Mouse (Mus musculus) heart, postnatal 36 days (tissue): Measurements from ENCODE around the gene Ect2l. TPM values are rescaled to one million over a fixed set of nuclear protein-coding genes. Genes with fewer than 3 reads are reported as not detected.

Source experiments
- DNase-seq, 2 experiments: peaks; one replicate each; pipeline ENCODE4 v3.0.0; 2021 to 2022
- intact Hi-C: fragments of 180-260 bp; cut with DNase I; formaldehyde crosslinking; loops from one replicate; pipeline ENCODE4 v1.15.1; 2025
- total RNA-seq, 2 experiments: library from RNA; stranded (reverse); gene quantifications; 2 replicates each; pipeline ENCODE4 v1.2.3; 2021

The Ect2l gene
- total RNA-seq, result not detected

DNA sequence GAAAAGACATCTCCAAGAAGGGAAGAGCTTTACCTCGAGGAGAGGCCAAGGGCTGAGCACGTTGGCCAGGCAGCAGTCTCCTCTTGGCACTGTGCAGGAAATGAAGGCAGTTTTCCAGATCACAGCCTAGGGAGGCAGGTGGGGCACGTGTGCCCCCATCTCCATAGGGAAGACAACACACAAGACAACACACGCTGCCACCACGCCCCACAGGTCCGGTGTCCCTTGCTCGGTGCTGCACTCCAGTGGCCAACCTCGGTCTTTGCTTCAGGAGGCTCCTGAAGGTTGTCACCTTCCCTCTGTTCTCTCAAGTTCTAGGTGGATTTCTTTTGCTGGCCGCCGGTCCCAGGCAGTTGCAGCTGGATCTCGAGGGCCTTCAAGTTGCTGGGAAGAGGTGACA, at the start of gene Ect2l:
Gene Ect2l, minus strand, starts transcription at position 165 of the 400 bp plus-strand sequence.
- intact Hi-C loops, result no loop called here
- DNase-seq, result peak; percentile 24 to 30

GRCm38 (mm10) chr10:18251345-18251744, 40.7 kb upstream of the Ect2l start:
- no peak for DNase-seq
- intact Hi-C loops, result no loop called here

GRCm38 (mm10) chr10:18243614-18244013, 32.9 kb upstream of the Ect2l start:
- intact Hi-C loops, result loop anchor here (1.0 kb wide), 1 partner anchor 283 kb away; no protein-coding TSS in a partner anchor
- no peak for DNase-seq

GRCm38 (mm10) chr10:18237191-18237590, 26.5 kb upstream of the Ect2l start:
- DNase-seq, result peak; percentile 42 to 46
- intact Hi-C loops, result loop anchor here (2.0 kb wide), 1 partner anchor 150 kb away; no protein-coding TSS in a partner anchor

- no peak for DNase-seq
- intact Hi-C loops, result loop anchor here (2.0 kb wide), 1 partner anchor 150 kb away; no protein-coding TSS in a partner anchor
Measured at GRCm38 (mm10) chr10:18236328-18236927, 25.7 kb upstream of the Ect2l start.

GRCm38 (mm10) chr10:18235402-18235747, 24.7 kb upstream of the Ect2l start:
- intact Hi-C loops, result loop anchor here (2.0 kb wide), 1 partner anchor 83 kb away; the partner anchor contains the start of gene Nhsl1
- no peak for DNase-seq

DNA sequence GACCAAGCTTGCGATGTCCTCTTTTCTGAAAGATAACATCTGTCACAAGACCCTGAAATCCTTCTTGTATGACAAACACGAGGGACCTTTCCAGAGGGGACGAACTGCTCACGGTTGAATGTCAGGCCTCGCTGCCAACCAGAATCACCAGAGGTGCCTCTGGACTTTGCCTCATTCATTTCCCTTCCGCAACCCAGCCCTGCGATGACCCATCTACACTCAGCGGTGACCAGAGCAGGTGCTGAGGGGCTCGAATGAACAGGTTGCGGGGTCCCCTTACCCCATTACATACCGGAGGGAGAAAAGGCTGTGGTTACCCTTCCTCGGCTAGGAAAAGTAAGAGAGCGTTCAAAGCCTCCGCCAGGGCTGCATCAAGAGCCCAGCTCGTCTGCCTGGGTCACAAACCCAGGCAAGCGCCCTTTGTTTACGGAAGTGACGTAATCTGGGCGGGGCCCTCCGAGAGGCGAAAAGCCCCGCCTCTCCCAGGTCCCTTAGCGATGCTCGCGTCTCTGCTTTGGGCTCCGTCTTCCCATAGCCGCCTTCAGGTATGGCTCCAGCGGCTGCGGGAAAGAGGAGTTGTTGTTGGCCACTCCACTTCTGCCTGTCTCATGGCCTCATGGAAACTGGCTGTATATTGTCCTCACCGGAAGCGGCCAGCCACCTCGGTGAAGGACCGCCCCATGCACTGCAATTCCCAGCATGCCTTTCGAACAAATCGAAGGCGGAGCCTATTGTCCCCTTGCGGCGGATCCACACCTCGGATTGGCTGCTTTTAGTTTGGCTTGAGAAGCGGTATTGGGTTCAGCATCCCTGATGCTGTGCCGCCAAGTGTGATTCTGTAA, 24.1 kb upstream of the Ect2l start, which contains the start of gene Ccdc28a:
Gene Ccdc28a, minus strand, starts transcription at position 439 of the 842 bp plus-strand sequence.
- DNase-seq, result peak; percentile 94 to 98
- intact Hi-C loops, result loop anchor here (2.0 kb wide), 1 partner anchor 84 kb away; the partner anchor contains the start of gene Nhsl1

GRCm38 (mm10) chr10:18233891-18234290, 23.2 kb upstream of the Ect2l start:
- no peak for DNase-seq
- intact Hi-C loops, result loop anchor here (2.0 kb wide), 1 partner anchor 85 kb away; the partner anchor contains the start of gene Nhsl1

GRCm38 (mm10) chr10:18224386-18224785, 13.7 kb upstream of the Ect2l start:
- intact Hi-C loops, result no loop called here
- no peak for DNase-seq

GRCm38 (mm10) chr10:18219351-18219750, 8.7 kb upstream of the Ect2l start:
- DNase-seq, result no peak
- intact Hi-C loops, result no loop called here

DNA sequence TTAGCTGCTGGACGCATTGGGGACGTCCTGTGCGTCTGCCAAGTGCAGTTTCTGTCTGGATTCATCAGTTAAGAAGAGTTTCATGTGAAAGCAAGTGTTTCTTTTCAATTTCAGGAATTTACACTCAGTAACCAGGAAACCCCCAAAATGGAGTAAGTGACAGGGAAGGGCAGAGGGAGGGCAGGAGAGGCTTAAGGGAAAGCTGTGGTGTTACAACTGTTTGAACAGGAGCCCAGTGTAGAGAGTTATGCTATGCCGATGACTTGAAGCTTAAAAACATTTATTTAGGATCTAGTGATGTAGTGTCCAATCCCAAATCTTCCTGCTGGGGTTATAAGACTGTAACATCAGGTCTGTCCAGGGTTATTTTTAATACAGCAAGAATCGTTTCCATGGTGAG, 3.4 kb upstream of the Ect2l start:
- intact Hi-C loops, result no loop called here
- no peak for DNase-seq

- no peak for DNase-seq
- intact Hi-C loops, result no loop called here
Measured at GRCm38 (mm10) chr10:18213373-18213772, 2.7 kb upstream of the Ect2l start.

- DNase-seq, result no peak
Measured at GRCm38 (mm10) chr10:18210119-18210518, 571 bp downstream of the Ect2l start.

GRCm38 (mm10) chr10:18204067-18204466, 6.6 kb downstream of the Ect2l start:
- intact Hi-C loops, result no loop called here
- no peak for DNase-seq

More at GRCm38 (mm10) chr10:18210119-18210518, 571 bp downstream of the Ect2l start:
- intact Hi-C loops, result no loop called here

DNA sequence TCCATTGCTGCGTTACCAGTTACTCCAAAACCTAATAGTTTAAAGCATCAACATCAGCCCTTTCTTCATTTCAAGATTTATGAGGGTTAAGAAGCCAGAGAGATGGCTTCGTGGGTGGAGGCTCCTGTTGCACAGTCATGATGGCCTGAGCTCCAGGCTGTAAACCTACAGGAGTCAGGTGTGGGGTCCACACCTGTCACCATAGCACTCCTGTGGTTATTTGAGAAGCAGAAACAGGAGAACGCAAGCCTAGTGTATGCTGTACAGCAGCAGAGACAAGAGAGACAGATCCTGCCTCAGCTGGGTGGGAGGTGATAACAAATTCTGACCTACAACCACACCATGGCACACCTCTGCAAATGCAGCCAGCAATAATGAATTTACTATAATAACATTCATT, 8.3 kb downstream of the Ect2l start:
- no peak for DNase-seq
- intact Hi-C loops, result no loop called here

DNA sequence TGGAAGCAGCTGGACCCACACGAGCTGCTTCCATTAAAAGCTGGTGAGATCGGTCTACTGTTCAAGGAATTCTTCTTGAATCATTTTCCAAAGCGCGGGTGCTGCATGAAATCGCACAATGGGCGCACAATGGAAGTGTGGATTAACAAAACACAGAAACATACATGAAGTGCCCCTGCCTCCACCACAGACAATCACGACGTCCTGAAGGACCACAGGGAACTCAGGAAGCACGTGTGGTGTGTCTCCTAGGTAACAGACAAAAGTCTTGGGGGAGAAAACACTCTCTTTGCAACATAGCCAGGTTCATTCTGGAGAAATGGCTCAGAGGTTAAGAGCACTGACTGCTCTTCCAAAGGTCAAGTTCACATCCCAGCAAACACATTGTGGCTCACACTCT, 10.0 kb downstream of the Ect2l start:
- DNase-seq, result no peak
- intact Hi-C loops, result no loop called here

GRCm38 (mm10) chr10:18199919-18200318, 10.8 kb downstream of the Ect2l start:
- intact Hi-C loops, result loop anchor here (5.0 kb wide), 1 partner anchor 93 kb away; no protein-coding TSS in a partner anchor
- no peak for DNase-seq

- intact Hi-C loops, result loop anchor here (5.0 kb wide), 1 partner anchor 91 kb away; no protein-coding TSS in a partner anchor
- no peak for DNase-seq
Measured at GRCm38 (mm10) chr10:18198286-18199015, 12.2 kb downstream of the Ect2l start.

- intact Hi-C loops, result loop anchor here (1.0 to 5.0 kb wide), 4 partner anchors 90 to 465 kb away; partner anchors contain the start of gene Reps1
- peak; percentile 78 to 79 for DNase-seq
Measured at GRCm38 (mm10) chr10:18197206-18197979, 13.3 kb downstream of the Ect2l start.

GRCm38 (mm10) chr10:18194737-18195141, 16.0 kb downstream of the Ect2l start:
- intact Hi-C loops, result loop anchor here (5.0 kb wide), 1 partner anchor 87 kb away; no protein-coding TSS in a partner anchor
- DNase-seq, result no peak
